Mouse (Mus musculus): ENCODE measurements around the gene Dtnb. TPM values are rescaled to one million over a fixed set of nuclear protein-coding genes. Genes with fewer than 3 reads are reported as not detected.

Gene Dtnb
- polyA plus RNA-seq, 1 experiment from 2014 or later = 110 TPM

DNA sequence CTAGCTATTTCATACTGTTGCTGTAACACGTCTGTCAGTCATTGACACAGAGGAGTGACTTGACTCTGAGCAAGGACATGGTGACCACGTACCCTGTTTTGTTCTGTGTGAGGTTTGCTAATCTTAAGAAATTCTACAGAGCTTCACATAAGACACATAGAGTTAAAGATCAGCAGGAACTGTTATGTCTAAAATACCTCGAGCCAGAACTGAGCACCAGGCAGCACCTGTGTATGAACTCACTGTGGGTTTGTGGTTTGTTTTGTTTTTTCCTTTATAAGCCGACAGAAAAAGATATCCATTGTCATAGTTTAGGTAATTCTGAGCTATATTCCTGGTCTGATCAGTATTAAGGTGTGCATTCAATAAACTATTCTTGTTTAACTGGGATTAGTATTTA is 24.7 kb upstream of the Dtnb start:
- DNase-seq (ENCODE audit: low read depth, low spot score) (no peak), ATAC-seq (no peak)
- no peaks in the 10 kb centered on the region for H3K27me3 ChIP-seq
- no peak for TF ChIP-seq CTCF (IDR thresholded peaks at IDR 0.05)
- POLR2A ChIA-PET = interaction anchor here (0.5 to 1.1 kb wide), 2 partner anchors 22 to 27 kb away, joined by 3 read pairs; no protein-coding TSS in a partner anchor
- CTCF ChIA-PET = interaction anchor here (1.0 kb wide), 1 partner anchor 13 kb away, joined by 3 read pairs; no protein-coding TSS in a partner anchor
- in situ Hi-C loops (cut with MboI; ENCODE audit: low pct_unique_long_range_greater_than_20kb) = no loop called here

GRCm38 (mm10) chr12:3547911-3548310 is 24.3 kb upstream of the Dtnb start:
- CTCF ChIA-PET = no interaction called here
- TF ChIP-seq CTCF (IDR thresholded peaks at IDR 0.05) = no peak
- DNase-seq (ENCODE audit: low read depth, low spot score) = no peak
- ATAC-seq = no peak
- H3K27me3 ChIP-seq = no peaks in the 10 kb centered on the region
- POLR2A ChIA-PET = no interaction called here
- in situ Hi-C loops (cut with MboI; ENCODE audit: low pct_unique_long_range_greater_than_20kb) = no loop called here

GRCm38 (mm10) chr12:3548582-3549211 is 23.5 kb upstream of the Dtnb start:
- POLR2A ChIA-PET = interaction anchor here (0.7 kb wide), 1 partner anchor 28 kb away, joined by 3 read pairs; no protein-coding TSS in a partner anchor
- H3K27me3 ChIP-seq = no peaks in the 10 kb centered on the region
- DNase-seq (ENCODE audit: low read depth, low spot score) (no peak), ATAC-seq (no peak)
- CTCF ChIA-PET = interaction anchor here (1.8 kb wide), 1 partner anchor 20 kb away, joined by 6 read pairs; no protein-coding TSS in a partner anchor
- TF ChIP-seq CTCF (IDR thresholded peaks at IDR 0.05) = no peak
- in situ Hi-C loops (cut with MboI; ENCODE audit: low pct_unique_long_range_greater_than_20kb) = no loop called here

GRCm38 (mm10) chr12:3550280-3550679 is 21.9 kb upstream of the Dtnb start:
- no peak for DNase-seq (ENCODE audit: low read depth, low spot score)
- TF ChIP-seq CTCF (IDR thresholded peaks at IDR 0.05) = no peak
- ChIA-PET CTCF (interaction anchor here (1.8 kb wide), 1 partner anchor 18 kb away, joined by 6 read pairs; no protein-coding TSS in a partner anchor), POLR2A (no interaction called here)
- in situ Hi-C loops (cut with MboI; ENCODE audit: low pct_unique_long_range_greater_than_20kb) = no loop called here
- no peaks in the 10 kb centered on the region for H3K27me3 ChIP-seq
- no peak for ATAC-seq

DNA sequence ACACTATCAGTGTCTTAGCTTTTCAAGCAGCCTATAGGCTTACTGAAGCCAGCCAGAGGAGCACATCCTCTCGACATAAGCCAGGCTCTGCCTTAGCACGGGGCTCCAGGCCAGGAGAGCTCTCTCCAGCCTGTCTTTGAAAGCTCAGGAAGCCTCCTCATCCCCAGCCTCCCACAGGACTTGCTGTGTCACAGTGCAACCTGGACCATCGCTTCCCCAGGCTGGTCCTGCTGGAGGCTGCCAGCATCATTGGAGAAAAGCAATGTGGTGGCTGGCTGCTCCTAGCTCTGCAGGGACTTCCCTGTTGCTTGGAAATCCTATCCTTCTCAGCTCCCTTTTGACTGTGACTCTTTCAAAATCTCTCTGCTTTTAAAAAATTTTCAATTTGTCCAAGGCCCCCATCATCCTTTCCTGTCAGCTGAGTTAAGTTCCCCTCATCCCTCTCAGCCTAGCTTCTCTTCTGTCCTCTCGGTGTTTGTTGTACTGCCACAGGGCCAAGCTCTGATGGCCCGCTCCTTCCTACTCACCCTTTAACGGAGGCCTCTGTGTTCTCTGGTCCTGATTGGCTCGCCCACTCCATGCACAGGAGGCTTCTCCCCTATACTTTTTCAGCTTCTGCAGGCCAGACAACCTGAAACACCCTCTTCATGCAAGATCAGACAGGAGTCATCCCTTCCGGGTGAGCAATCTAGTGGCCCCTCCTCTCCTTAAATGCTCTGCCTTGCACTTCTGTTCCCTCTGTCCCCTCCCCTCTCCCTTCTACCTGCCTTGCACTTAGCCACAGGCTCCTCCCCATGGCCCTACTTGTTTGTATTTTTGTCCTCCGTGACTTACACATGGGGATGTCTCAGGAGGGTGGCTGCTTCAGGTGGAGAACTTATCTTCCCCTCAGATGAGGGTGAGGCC is 14.5 kb upstream of the Dtnb start:
- no peak for ATAC-seq
- no peak for DNase-seq (ENCODE audit: low read depth, low spot score)
- POLR2A ChIA-PET = no interaction called here
- in situ Hi-C loops (cut with MboI; ENCODE audit: low pct_unique_long_range_greater_than_20kb) = no loop called here
- CTCF ChIA-PET = no interaction called here
- H3K27me3 ChIP-seq = no peaks in the 10 kb centered on the region
- TF ChIP-seq CTCF (IDR thresholded peaks at IDR 0.05) = no peak

DNA sequence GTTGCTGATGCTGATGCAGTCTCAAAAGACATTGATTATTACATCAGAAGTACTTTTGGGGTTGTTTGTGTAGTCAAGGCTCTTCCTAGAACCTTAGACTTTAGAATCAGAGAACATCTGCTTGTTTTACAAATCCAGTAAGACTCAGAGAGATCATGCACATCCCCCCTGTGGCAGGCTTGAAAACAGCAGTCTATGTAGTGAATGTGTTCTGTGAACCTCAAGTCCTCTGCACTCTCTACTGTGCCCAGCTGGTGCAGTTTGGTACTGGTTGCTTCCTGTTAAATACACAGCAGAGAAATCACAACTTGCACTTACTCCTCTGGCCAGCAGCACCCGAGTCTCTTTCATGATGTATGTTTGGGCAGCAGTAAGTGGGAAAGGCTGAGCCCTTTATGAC is 11.6 kb upstream of the Dtnb start:
- no peaks in the 10 kb centered on the region for H3K27me3 ChIP-seq
- in situ Hi-C loops (cut with MboI; ENCODE audit: low pct_unique_long_range_greater_than_20kb) = loop anchor here (10.0 kb wide), 1 partner anchor 106 kb away; no protein-coding TSS in a partner anchor
- peak; percentile 87 for TF ChIP-seq CTCF (IDR thresholded peaks at IDR 0.05)
- DNase-seq (ENCODE audit: low read depth, low spot score) (no peak), ATAC-seq (peak; percentile 90)
- CTCF ChIA-PET = interaction anchor here (0.7 to 2.0 kb wide), 3 partner anchors 9 to 14 kb away, joined by 3 to 6 read pairs (median 4); no protein-coding TSS in a partner anchor
- POLR2A ChIA-PET = no interaction called here

DNA sequence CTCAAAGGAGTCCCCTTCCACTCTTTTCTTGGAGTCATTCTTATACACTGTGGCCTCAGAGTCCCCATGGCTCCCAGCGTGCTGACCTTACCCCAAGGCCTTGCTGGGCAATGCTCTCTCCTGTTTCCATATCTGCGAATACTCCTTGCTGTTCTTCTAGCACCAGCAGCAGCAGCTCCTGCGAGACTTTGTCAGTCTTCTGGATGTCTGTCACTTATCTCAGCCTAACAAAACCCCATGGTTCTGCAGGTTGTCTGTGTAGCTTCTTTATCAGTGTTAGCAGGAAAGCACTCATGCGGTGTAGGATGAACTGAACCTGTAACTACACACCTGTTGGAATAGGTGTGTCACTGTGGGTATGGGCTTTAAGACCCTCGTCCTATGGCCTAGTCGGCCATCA is 11.1 kb upstream of the Dtnb start:
- TF ChIP-seq CTCF (IDR thresholded peaks at IDR 0.05) = no peak
- CTCF ChIA-PET = interaction anchor here (1.2 to 2.0 kb wide), 2 partner anchors 10 to 14 kb away, joined by 3 to 6 read pairs; no protein-coding TSS in a partner anchor
- DNase-seq (ENCODE audit: low read depth, low spot score) = no peak
- H3K27me3 ChIP-seq = no peaks in the 10 kb centered on the region
- in situ Hi-C loops (cut with MboI; ENCODE audit: low pct_unique_long_range_greater_than_20kb) = loop anchor here (10.0 kb wide), 1 partner anchor 106 kb away; no protein-coding TSS in a partner anchor
- POLR2A ChIA-PET = no interaction called here
- no peak for ATAC-seq

GRCm38 (mm10) chr12:3562806-3563205 is 9.4 kb upstream of the Dtnb start:
- DNase-seq (ENCODE audit: low read depth, low spot score) = no peak
- ChIA-PET POLR2A (no interaction called here), CTCF (no interaction called here)
- no peak for ATAC-seq
- no peaks in the 10 kb centered on the region for H3K27me3 ChIP-seq
- in situ Hi-C loops (cut with MboI; ENCODE audit: low pct_unique_long_range_greater_than_20kb) = loop anchor here (10.0 kb wide), 1 partner anchor 108 kb away; no protein-coding TSS in a partner anchor
- TF ChIP-seq CTCF (IDR thresholded peaks at IDR 0.05) = no peak

GRCm38 (mm10) chr12:3563659-3564058 is 8.5 kb upstream of the Dtnb start:
- ChIA-PET CTCF (no interaction called here), POLR2A (no interaction called here)
- in situ Hi-C loops (cut with MboI; ENCODE audit: low pct_unique_long_range_greater_than_20kb) = loop anchor here (10.0 kb wide), 1 partner anchor 109 kb away; no protein-coding TSS in a partner anchor
- DNase-seq (ENCODE audit: low read depth, low spot score) (no peak), ATAC-seq (no peak)
- no peaks in the 10 kb centered on the region for H3K27me3 ChIP-seq
- TF ChIP-seq CTCF (IDR thresholded peaks at IDR 0.05) = no peak

GRCm38 (mm10) chr12:3568461-3568991 is 3.7 kb upstream of the Dtnb start:
- TF ChIP-seq CTCF (IDR thresholded peaks at IDR 0.05) = no peak
- DNase-seq (ENCODE audit: low read depth, low spot score) = no peak
- H3K27me3 ChIP-seq = no peaks in the 10 kb centered on the region
- ChIA-PET CTCF (interaction anchor here (1.6 kb wide), 1 partner anchor 19 kb away, joined by 6 read pairs; no protein-coding TSS in a partner anchor), POLR2A (no interaction called here)
- ATAC-seq = no peak
- in situ Hi-C loops (cut with MboI; ENCODE audit: low pct_unique_long_range_greater_than_20kb) = loop anchor here (10.0 kb wide), 1 partner anchor 114 kb away; no protein-coding TSS in a partner anchor

Data from Patski (cell line).